Mouse (Mus musculus) layer of hippocampus, adult 18-20 months (tissue): ENCODE data around the gene Mcam. TPM values are rescaled to one million over a fixed set of nuclear protein-coding genes. Genes with fewer than 3 reads are reported as not detected.

ENCODE experiments used
- DNase-seq, 2 experiments: peaks; one replicate each; pipeline ENCODE4 v3.0.0; 2022; ENCODE audit warnings: low spot score in 2 of 2
- total RNA-seq, 2 experiments: library from RNA; stranded (reverse); gene quantifications; 2 replicates each; pipeline ENCODE4 v1.2.3; 2021

Gene Mcam
- total RNA-seq, 2 experiments from 2014 or later = 7.9 to 11.3 TPM

- no peak for DNase-seq
Observed at GRCm38 (mm10) chr9:44134851-44135730, 822 bp downstream of the Mcam start.

DNA sequence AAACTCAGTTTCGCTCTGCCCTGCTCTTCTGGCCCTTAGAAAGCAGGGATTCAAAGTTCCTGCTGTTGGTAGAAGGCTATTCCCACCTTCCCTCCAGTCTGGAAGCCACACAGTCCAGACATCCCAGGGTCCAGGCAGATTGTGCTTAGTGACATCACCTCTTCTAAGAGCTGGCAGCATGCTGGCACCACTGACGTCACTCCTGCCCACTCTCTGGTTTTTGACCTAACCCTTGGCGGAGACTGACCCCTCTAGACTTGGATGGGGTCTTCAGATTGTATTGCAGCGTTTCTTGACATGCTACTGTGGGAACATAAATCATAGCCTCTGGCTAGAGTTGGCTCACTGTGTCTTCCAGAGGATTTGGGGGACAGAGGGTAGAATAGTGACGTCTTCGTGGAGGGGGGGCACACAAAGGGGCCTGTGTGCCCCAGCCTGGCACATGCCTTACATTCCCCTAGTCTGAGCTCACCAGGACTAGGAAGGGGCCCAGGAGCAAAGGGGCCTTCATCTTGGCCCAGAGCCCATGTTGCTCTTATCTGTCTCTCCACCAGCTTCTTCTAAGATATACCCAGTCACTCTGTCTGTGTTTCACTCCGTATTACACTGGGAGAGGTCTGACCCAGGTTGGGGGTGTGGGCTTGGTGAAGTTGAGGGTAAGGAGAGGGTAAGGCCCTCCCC lies 1.6 kb downstream of the Mcam start:
- DNase-seq = no peak

DNA sequence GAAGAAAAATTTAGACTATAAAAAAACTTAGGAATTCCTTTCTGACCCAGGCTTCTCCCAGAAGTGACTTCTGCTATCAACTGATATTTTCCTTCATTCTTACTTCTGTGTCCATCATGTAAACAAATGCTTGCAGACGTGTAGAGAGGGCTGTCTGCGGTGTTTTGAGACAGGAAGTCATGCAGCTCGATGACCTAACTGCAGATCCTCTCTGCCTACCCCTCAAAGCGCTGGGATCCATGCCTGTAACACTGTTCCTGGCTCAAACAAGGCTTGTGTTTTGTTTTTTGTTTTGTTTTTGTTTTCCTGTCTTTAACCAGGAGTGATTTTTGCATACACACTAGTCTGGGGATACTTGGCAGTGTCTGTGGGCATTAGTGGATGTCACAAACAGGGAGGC lies 3.6 kb downstream of the Mcam start:
- no peak for DNase-seq

DNA sequence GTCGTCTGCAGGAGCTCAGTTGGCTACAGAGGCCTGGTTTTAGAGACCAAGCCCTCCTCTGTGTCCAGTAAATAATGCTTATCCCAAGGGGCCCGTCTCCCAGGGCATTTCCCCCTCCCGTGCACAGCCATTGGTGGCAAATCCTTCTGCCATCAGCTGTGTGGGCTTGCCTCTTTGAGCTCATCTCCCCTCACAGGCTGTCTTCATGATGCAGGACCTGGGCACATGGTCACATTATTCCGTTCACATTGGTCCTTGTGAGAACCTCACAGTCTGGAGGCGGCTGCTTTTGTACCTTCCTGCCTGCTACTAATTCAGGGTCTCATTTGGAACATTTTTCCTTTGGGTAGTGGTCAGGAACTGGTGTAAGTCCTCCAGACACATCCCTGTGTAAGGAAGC lies 7.7 kb downstream of the Mcam start:
- DNase-seq = no peak

DNA sequence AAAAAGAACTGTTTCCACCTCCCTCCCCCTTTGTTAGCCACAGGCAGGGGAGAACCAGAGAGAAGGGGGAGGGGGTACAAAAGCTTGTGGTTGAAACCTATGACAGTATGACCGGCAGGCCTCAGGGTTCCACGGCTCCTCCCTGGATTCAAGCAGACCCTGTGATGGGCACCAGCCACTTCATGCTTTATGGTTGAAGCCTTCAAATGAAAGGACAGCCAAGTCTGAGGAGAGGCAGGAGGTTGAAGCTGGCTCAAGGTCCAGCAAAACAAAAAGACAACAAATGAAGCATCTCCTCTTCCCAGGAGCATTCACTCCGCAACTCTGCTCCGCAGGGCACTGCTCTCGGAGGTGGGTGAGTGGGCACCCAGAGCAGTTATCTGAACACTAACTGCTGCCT lies 9.2 kb downstream of the Mcam start:
- DNase-seq = no peak

- no peak for DNase-seq
Observed at GRCm38 (mm10) chr9:44144023-44144717, 9.9 kb downstream of the Mcam start.

DNA sequence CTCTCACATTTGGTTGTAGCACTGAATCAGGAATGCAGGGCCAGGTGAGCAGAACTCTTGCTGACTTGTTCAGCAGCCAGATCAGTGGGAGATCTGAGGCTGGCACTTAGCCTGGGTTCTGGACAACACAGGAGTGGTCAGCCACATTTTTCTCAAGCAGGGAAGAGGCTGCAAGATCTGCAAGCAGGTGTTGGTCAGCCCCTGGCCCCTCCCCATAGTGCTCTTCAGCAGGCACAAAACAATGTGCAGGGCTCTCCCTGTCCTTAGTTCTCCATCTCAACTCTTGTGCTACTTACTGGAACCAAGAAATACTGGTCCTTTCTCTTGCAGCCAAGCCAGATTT lies 10.4 kb downstream of the Mcam start:
- no peak for DNase-seq

DNA sequence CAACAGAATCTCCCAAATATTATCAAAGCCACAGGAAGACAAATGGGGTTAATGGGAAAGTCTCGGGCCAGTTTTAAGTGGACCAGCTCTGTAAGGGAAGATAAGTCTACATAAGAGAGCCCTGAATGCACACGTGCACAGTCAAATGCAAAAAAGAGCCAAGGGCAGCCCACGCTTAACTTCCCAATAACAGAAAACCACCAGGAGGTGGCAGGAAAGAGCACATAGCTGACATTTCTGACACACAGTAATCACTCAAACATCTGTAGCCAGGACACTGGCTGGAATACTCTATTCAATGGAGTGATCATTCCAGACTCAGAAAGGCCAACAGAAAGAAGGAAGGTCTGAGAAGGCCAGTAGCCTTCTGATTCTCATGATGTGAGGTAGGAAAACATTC lies 13.0 kb downstream of the Mcam start:
- peak in 1 of 2 experiments; percentile 49 for DNase-seq

GRCm38 (mm10) chr9:44159886-44160285 lies 25.6 kb downstream of the Mcam start:
- no peak for DNase-seq

DNA sequence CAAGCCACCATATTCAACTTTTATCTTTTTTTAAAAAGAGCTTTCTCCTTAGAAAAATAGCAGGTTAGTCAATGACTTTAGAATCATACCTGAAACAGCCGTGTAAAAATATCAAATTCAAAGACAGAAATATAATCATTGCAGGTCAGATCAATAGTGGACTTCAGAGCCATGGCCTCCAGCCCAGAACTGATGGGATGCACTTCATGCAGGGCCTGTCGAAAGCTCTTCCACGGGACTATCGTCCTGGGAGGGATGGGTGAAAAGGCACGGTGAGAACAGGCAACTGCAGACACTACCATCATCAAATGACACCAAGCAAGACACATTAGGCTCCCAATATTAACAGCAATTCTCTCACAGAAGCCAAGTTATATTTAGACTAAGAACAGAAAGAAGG lies 34.7 kb downstream of the Mcam start:
- DNase-seq = no peak

DNA sequence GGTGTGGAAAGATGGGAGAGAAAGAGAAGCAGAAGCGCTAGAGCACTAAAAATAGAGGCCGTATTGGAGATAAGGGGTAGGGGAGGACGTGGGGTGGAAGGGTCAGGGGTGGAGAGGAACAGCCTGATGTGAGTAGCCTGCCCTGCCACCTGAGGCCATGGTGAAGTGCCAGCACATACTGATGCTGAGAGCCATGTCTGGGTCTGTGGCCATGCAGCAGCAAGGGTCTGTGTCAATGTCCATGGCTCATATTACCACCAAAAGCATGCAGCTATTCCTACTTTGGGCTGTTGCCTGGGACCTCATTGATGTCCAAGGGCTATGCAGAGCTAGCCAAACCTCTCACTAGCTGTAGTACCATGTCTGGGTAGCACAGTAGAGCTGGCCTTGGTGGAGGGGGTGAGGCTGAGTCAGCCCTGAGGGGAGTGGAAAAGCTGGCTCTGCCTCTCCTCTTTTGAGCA lies 36.5 kb downstream of the Mcam start:
- DNase-seq = no peak

GRCm38 (mm10) chr9:44175556-44175955 lies 41.3 kb downstream of the Mcam start:
- no peak for DNase-seq

DNA sequence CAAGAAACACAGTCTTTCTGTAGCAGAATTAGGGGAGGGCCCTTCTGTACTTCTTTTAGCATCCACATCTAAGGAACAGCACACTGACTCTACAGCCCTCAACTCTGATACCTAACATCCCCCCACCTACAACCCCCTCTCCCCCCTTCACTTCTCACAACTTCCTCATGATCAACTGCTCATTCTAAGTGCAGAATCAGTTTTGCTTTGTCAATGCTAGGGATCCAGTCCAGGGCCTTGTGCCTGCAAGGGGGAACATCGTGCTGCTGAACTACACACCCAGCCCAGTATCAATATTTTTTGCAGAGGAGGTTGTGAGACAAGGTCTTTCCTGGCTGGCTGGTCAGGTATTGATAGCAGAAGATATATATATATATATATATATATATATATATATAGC lies 41.7 kb downstream of the Mcam start:
- no peak for DNase-seq

- no peak for DNase-seq
Observed at GRCm38 (mm10) chr9:44177405-44177804, 43.1 kb downstream of the Mcam start.

GRCm38 (mm10) chr9:44178389-44178788 lies 44.1 kb downstream of the Mcam start:
- no peak for DNase-seq

DNA sequence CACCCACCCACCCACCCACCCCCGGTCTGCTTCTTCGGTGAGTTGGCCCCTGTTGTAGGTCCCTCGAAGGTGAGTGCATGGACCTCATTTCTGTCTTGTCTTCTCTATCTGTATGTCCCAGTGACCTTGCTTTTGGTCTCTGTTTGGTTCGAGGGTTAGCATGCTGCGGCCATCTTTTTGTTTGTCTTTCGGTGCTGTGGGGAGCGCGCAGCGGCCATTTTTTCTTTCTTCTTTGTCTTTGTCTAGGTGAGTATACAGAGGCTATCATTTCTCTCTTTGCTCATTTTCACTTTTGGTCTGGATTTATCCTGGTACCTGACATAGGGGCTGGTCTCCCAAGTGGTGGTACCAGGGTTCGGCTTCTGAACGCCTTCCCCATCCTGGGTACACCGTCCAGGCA lies 44.5 kb downstream of the Mcam start:
- no peak for DNase-seq

- DNase-seq = no peak
Observed at GRCm38 (mm10) chr9:44181537-44181936, 47.3 kb downstream of the Mcam start.

DNA sequence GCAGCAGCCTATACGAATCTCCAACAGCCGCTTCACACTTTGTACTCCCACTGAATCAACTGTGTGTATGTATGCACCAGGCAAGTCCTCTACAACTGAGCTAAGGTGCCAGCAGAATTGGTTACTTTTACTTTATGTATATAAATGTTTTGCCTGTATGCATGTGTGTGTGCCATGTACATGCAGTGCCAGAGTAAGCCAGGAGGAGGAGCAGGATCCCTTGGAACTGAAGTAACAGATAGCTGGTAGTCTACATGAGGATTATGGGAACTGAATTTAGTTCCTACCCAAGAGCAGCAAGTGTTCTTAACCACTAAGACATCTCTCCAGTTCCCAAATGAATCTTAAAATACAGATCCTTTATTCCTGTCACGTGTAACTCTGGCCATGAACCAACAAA lies 48.0 kb downstream of the Mcam start:
- DNase-seq = no peak

DNA sequence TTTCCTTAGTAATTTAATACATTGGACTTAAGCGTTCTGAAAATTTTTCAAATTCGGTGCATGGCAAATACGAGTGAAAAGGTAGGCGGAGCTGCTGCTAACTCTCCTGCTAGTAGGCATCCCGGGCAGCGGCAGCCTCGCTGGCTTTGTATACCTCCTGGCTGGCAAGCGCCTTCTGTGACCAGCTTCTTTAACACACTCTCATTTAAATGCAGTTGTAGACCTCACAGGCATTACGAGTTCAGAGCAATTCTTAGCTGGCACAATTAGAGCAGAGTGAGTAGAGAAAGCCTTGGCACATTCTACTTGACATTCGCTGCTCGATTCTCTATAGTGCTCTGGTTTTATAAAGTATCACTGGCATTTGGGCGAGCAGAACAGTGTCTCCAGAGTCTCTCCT lies 54.0 kb downstream of the Mcam start:
- DNase-seq = peak; percentile 20 to 45

DNA sequence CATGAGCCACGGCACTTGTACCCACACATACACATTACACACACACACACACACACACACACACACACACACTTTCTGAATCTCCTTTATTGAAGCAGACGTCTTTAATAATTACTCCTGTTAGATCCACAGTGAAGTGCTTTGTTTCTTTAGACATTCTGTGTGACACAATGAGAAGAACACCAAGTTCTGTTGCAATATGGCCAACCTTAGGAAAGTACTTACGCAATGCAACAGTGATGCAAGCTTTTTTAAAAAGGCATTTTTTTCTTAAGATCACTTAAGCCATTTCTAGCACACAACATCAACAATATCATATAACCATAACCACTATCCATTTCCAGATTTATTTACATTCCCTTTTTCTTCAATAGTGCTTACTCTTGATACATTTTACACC lies 56.9 kb downstream of the Mcam start:
- DNase-seq = no peak

- no peak for DNase-seq
Observed at GRCm38 (mm10) chr9:44192312-44192711, 58.0 kb downstream of the Mcam start.
